Mouse (Mus musculus): Measurements from ENCODE around the gene Tedc2. TPM values are rescaled to one million over a fixed set of nuclear protein-coding genes. Genes with fewer than 3 reads are reported as not detected.
A peak's percentile ranks its signal among the peaks of the same experiment; 100 is the strongest.

The Tedc2 gene
- polyA plus RNA-seq, 1 experiment: 4.0 TPM

DNA sequence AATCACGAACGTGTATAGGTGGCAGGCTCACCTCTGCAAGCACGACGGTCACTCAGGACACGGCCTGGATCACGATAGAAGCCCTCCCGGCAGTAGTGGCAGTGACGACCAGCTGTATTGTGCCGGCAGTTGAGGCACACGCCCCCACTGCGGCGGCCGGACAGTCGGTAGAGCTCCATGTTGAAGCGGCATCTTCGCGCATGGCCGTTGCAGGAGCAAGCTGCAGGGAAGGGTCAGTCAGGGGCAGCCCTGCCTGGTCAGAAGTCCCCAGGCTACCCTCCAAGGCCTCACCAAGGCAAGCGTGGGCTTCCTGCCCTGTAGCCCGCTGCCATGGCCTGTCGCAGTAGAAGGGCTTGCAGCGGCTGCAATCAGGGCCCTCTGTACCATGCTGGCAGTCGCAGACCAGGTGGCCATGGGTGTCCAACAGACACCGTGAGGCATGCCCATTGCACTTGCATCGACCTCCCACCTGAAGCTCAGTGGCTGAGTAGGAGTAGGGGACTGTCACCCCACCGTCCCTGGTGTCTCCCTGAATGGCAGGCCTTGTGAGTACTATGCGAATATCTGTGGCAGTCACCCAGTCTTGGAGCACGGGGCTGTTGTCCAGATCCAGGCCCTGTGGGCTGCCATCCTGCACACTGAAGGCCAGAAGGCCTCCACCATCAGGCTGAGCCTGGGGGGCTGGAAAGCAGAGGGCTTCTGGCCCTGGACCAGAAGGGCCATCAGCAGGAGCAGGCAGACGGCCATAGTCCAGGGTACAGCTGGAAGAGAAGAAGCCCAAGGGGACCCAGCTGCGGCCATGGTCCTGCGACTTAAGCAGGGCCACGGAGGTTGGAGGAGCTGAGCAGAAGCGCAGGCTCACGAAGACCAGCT is 12.6 kb downstream of the Tedc2 start:
- TF ChIP-seq POLR2A (IDR thresholded peaks at IDR 0.05; ENCODE audit: control insufficient read depth, low read depth, low read length) (no peak), CTCF (IDR thresholded peaks at IDR 0.05; ENCODE audit: control insufficient read depth, insufficient read depth, insufficient replicate concordance, low read depth, low read length) (no peak)
- Histone ChIP-seq H3K27me3 (ENCODE audit: control insufficient read depth, insufficient read depth, low read length) (no peaks in the 10 kb centered on the region), H3K36me3 (ENCODE audit: control insufficient read depth, insufficient read depth, low read length) (no peaks in the 10 kb centered on the region), H3K4me3 (ENCODE audit: control insufficient read depth, low read depth, low read length) (no peak overlapping the region; the same call in 1 of the 2 replicates), H3K27ac (ENCODE audit: control insufficient read depth, insufficient read depth, low read depth, low read length) (no peak overlapping the region), H3K4me1 (ENCODE audit: control insufficient read depth, insufficient read depth, low read length) (peaks cover 53% of the 10 kb centered on the region)

DNA sequence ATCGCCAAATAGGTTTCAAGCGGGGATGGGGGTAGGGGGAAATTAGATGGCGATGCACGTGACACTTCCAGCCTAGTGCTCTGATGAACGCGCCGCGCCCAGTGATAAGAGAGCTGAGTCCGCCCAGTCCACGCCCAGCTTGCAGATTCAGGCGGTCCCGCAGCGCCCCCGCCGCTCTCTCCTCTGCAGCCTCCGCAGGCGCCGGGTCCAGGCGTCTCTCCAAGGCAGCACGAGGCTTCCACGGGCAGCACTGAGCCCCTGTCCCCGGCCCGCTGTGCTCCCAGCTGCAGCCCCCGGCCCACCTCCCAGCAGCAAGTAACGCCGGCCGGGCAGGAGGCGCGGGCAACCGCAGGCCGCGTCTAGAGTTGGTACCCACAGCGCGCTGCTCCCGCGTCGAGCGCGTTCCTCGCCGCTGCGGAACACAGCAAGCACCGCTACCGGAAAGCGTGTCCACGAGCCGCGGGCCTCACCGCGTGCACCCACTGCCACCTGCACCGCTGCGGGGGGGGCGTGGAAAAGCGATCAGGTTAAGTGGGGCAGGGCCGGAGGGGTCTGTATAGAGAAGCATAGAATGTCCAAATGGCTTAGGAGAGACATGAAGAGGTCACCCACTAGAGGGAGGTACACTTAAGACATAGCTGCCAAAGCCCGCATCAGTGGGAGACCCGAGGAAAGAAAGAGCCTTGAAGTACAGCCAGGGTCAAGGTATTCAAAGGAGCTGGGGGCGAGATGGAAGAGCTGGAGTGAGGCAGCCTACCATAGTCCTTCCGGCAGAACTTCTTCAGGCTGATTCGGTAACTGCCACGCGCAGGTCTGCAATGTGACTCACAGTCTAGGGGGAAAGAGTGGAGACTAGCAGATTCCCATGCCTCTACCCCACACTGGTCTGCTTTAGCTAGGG is 13.9 kb downstream of the Tedc2 start:
- no peaks in the 10 kb centered on the region for H3K36me3 ChIP-seq (ENCODE audit: control insufficient read depth, insufficient read depth, low read length)
- TF ChIP-seq CTCF (IDR thresholded peaks at IDR 0.05; ENCODE audit: control insufficient read depth, insufficient read depth, insufficient replicate concordance, low read depth, low read length) (no peak), POLR2A (IDR thresholded peaks at IDR 0.05; ENCODE audit: control insufficient read depth, low read depth, low read length) (no peak)
- H3K4me3 ChIP-seq (ENCODE audit: control insufficient read depth, low read depth, low read length): peak overlapping the region; percentile 84
- no peaks in the 10 kb centered on the region for H3K27me3 ChIP-seq (ENCODE audit: control insufficient read depth, insufficient read depth, low read length)
- H3K4me1 ChIP-seq (ENCODE audit: control insufficient read depth, insufficient read depth, low read length): peaks cover 47% of the 10 kb centered on the region
- H3K27ac ChIP-seq (ENCODE audit: control insufficient read depth, insufficient read depth, low read depth, low read length): no peak overlapping the region

DNA sequence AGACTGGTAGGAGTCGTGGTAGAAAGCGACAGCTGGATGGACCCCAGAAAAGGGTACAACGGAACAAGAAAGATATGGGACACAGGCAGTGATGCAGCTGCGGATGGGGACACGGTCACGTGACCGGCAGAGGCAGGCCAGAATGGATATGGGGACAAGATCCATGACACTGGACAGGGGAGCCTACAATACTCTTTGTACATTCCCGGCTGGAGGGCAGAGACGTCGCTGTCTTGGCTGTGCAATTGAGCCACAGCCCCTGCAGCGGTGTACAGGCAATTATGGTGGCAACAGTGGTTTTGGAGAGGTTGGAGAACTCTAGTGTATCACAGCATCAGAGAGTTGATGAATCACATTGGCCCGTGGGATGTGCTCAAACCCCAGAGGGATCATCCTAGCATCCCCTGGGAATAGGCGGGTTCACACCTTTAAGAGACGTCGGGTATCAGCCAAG is 14.7 kb downstream of the Tedc2 start:
- Histone ChIP-seq H3K4me1 (ENCODE audit: control insufficient read depth, insufficient read depth, low read length) (peaks cover 47% of the 10 kb centered on the region), H3K36me3 (ENCODE audit: control insufficient read depth, insufficient read depth, low read length) (no peaks in the 10 kb centered on the region), H3K27me3 (ENCODE audit: control insufficient read depth, insufficient read depth, low read length) (no peaks in the 10 kb centered on the region), H3K4me3 (ENCODE audit: control insufficient read depth, low read depth, low read length) (peak overlapping the region; percentile 84), H3K27ac (ENCODE audit: control insufficient read depth, insufficient read depth, low read depth, low read length) (peak overlapping the region; percentile 10; the same call in 1 of the 2 replicates)
- no peak for TF ChIP-seq CTCF (IDR thresholded peaks at IDR 0.05; ENCODE audit: control insufficient read depth, insufficient read depth, insufficient replicate concordance, low read depth, low read length)
- no peak for TF ChIP-seq POLR2A (IDR thresholded peaks at IDR 0.05; ENCODE audit: control insufficient read depth, low read depth, low read length)

DNA sequence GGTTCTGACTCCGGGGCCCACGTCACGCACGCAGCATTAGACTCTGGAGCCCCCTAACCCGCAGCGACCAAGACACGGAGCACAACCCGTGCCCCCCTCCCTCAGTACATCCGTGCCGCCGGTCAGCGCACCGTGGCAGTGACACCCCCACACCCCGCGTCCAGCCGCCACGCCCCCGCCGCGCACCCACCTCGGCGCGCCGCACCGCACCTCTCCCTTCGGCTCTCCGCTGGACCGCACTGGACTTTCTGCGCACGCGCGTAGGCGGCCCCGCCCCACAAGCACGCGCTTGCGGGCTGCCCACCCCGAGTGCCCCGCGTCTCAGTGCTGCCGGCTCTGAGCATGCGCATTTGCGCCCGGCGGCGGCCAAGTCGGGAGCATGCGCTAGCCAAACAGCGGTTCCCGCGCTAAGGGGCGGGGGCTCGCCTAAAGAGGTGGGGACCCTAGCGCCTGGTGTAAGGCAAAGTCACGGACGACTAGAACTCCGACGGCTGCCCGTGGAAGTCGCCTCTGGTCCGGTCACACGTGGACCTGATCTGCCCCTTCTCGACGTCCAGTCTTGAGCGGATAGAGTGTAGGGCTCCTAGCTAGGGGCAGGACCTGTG is 15.3 kb downstream of the Tedc2 start, which contains the start of gene Tbc1d24:
TSS of gene Tbc1d24 (minus strand) at position 279 of the 605 bp plus-strand sequence.
- Histone ChIP-seq H3K27me3 (ENCODE audit: control insufficient read depth, insufficient read depth, low read length) (no peaks in the 10 kb centered on the region), H3K4me1 (ENCODE audit: control insufficient read depth, insufficient read depth, low read length) (peaks cover 47% of the 10 kb centered on the region), H3K27ac (ENCODE audit: control insufficient read depth, insufficient read depth, low read depth, low read length) (peak within 1 kb of the TSS; percentile 15; the same call in 1 of the 2 replicates), H3K4me3 (ENCODE audit: control insufficient read depth, low read depth, low read length) (peak within 1 kb of the TSS; percentile 84), H3K36me3 (ENCODE audit: control insufficient read depth, insufficient read depth, low read length) (no peaks in the 10 kb centered on the region)
- TF ChIP-seq CTCF (IDR thresholded peaks at IDR 0.05; ENCODE audit: control insufficient read depth, insufficient read depth, insufficient replicate concordance, low read depth, low read length): no peak
- TF ChIP-seq POLR2A (IDR thresholded peaks at IDR 0.05; ENCODE audit: control insufficient read depth, low read depth, low read length): no peak; the same call in none of the 2 replicates

DNA sequence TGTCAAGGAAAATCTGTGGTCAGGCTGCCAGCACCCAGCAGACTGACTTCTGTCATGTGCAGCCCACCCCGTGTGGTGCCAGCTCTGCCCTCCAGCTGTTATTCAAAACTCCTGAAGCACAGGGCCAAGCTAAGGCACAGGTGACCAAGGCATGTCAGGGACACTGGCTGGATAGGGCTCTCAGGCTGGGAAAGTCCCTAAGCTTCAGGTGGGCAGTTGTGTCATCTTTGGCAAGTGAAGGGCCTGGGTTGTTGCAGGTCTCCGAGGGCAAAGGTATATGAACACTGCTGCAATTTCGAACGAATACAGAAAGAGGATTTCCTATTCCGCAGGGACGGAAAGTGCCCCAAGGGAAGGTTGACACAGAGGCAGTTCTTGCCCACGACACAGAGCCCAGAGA is 15.8 kb downstream of the Tedc2 start:
- H3K27ac ChIP-seq (ENCODE audit: control insufficient read depth, insufficient read depth, low read depth, low read length): peak overlapping the region; percentile 15; the same call in 1 of the 2 replicates
- peaks cover 47% of the 10 kb centered on the region for H3K4me1 ChIP-seq (ENCODE audit: control insufficient read depth, insufficient read depth, low read length)

DNA sequence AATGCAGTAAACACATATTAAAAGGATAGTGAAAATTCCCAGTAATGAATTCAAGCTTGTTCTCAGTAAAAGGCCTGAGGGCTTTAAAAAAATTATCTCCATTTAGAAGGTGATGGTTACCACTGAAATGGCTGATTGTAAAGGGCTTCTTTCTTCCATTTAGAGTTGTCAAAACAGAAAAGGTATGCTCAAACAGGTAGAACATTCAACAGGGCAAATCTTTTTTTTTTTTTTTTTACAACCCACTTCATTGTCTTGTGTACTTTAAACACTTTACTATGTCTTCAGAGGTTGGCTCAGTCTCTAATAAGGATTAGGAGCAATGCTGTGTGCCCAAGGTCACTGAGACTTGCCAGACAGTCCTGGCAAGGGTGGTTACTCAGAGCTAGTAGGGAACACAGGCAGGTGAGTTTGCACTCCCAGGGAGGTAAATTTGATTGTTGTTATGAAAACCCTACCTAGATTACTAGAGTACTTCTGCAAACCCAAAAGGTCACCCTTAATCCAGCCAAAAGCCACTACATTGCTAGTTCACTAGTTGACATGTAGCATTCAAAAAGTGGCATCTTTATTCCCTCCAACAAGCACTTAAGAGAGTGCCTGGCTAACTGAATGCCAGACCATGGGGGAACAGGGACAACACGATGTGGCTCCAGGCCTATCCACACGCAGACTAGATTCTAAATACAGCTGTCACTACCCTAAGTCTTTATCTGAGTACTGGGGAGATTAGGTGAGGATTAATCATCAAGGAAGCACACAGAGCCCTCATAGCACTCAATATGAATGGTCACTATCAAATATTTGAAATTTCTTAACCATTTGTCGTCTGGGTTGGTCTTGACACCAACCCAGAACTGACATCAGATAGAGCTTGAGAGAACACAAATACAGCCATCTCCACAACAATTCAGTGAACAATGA is 16.8 kb downstream of the Tedc2 start:
- TF ChIP-seq CTCF (IDR thresholded peaks at IDR 0.05; ENCODE audit: control insufficient read depth, insufficient read depth, insufficient replicate concordance, low read depth, low read length): no peak
- no peak for TF ChIP-seq POLR2A (IDR thresholded peaks at IDR 0.05; ENCODE audit: control insufficient read depth, low read depth, low read length)
- no peak overlapping the region for H3K27ac ChIP-seq (ENCODE audit: control insufficient read depth, insufficient read depth, low read depth, low read length)
- H3K4me1 ChIP-seq (ENCODE audit: control insufficient read depth, insufficient read depth, low read length): peaks cover 40% of the 10 kb centered on the region
- H3K36me3 ChIP-seq (ENCODE audit: control insufficient read depth, insufficient read depth, low read length): no peaks in the 10 kb centered on the region
- no peak overlapping the region for H3K4me3 ChIP-seq (ENCODE audit: control insufficient read depth, low read depth, low read length)
- no peaks in the 10 kb centered on the region for H3K27me3 ChIP-seq (ENCODE audit: control insufficient read depth, insufficient read depth, low read length)

More for the DNA sequence above, 15.8 kb downstream of the Tedc2 start:
- Histone ChIP-seq H3K27me3 (ENCODE audit: control insufficient read depth, insufficient read depth, low read length) (no peaks in the 10 kb centered on the region), H3K4me3 (ENCODE audit: control insufficient read depth, low read depth, low read length) (peak overlapping the region; percentile 84), H3K36me3 (ENCODE audit: control insufficient read depth, insufficient read depth, low read length) (no peaks in the 10 kb centered on the region)
- peak; percentile 1; the same call in 1 of the 2 replicates for TF ChIP-seq POLR2A (IDR thresholded peaks at IDR 0.05; ENCODE audit: control insufficient read depth, low read depth, low read length)
- TF ChIP-seq CTCF (IDR thresholded peaks at IDR 0.05; ENCODE audit: control insufficient read depth, insufficient read depth, insufficient replicate concordance, low read depth, low read length): no peak

Measured in testis, adult 2 months (tissue).